Mouse (Mus musculus) G1E (cell line): ENCODE data around the gene Nebl.

ENCODE experiments used
- CTCF ChIP-seq: IDR thresholded peaks from 2 replicates; pipeline ENCODE4 v1.5.1; 2012; ENCODE audit warnings: low read depth, low read length, inconsistent platforms, mixed read lengths
- GATA1 ChIP-seq: IDR thresholded peaks from 2 replicates; pipeline ENCODE4 v1.6.1; 2012; ENCODE audit warnings: borderline replicate concordance, low read length, inconsistent platforms, mixed read lengths
- GATA2 ChIP-seq: IDR thresholded peaks from 2 replicates; pipeline ENCODE4 v1.6.1; 2012; ENCODE audit warnings: low read depth, low read length, inconsistent platforms, borderline replicate concordance
- POLR2AphosphoS5 ChIP-seq: IDR thresholded peaks from 2 replicates; pipeline ENCODE4 v1.6.1; 2012; ENCODE audit warnings: low read depth, low read length, inconsistent platforms; ENCODE audit not compliant: insufficient replicate concordance
- TAL1 ChIP-seq: conservative IDR thresholded peaks from 2 replicates; pipeline ENCODE4 v1.6.1; 2012; ENCODE audit warnings: low read depth, low read length, inconsistent platforms, mixed read lengths

- TF ChIP-seq GATA1 (no peak), CTCF (no peak), GATA2 (no peak), POLR2AphosphoS5 (no peak), TAL1 (no peak)
These were observed 221.3 kb downstream of the Nebl start for GRCm38 (mm10) chr2:17509942-17510341.
